Mouse (Mus musculus): ENCODE results near the gene Alg3. TPM values are rescaled to one million over a fixed set of nuclear protein-coding genes. Genes with fewer than 3 reads are reported as not detected.
A peak's percentile ranks its signal among the peaks of the same experiment; 100 is the strongest.

Gene Alg3
- total RNA-seq, 2 experiments from 2014 or later = 11.5 to 12.1 TPM

DNA sequence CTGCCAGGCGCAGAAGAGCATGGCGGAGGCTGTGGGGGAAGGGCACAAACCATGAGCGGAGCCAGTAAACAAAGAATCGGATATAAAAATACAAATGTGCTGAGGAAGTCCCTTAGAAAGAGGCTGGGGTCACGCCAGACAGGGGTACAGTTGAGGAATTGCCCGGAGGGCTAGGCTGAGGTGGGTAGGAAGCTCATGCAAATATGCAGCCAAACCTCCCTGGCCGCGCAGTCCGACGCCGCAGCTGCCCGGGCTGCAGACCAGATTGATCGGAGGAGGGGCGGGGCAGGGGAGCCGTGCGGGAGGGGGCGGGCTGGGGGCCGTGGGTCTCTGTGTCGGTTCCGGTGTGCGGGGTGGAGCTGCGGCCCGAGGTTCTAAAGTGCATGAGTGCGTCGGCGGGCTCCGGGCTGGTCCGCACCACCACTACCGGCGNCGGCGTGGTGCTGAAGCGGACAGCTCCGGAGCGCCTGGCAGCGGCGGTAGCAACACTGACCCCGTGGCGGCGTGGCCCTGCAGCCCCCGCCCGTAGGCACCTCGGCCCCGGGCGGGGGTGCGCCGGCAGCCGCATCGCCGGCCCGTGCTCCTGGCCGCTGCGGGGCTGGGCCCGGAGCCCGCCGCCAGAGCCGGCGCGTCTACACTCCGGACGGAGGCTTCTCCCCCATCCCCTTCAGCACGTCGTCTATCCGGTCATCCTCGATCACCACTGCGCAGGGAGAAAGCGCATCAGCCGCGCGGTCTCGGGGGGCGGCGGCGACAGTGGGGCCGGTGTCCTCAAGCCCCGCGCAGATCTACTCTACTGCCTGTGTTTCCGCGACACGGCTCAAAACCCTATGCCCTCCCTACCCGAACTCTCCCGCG is 8.2 kb upstream of the Alg3 start:
- DNase-seq (ENCODE audit: low spot score) = no peak
- intact Hi-C loops (cut with DNase I) = loop anchor here (5.0 to 10.0 kb wide), 2 partner anchors 67 to 195 kb away; partner anchors contain the start of gene Abcc5

GRCm38 (mm10) chr16:20610501-20611356 is 806 bp downstream of the Alg3 start:
- DNase-seq (ENCODE audit: low spot score) = peak; percentile 33
- intact Hi-C loops (cut with DNase I) = loop anchor here (2.0 to 10.0 kb wide), 3 partner anchors 40 to 186 kb away; partner anchors contain the start of genes Abcc5, Dvl3 and Psmd2

- DNase-seq (ENCODE audit: low spot score) = no peak
- intact Hi-C loops (cut with DNase I) = no loop called here
Observed at GRCm38 (mm10) chr16:20604705-20605104, 6.8 kb downstream of the Alg3 start.

DNA sequence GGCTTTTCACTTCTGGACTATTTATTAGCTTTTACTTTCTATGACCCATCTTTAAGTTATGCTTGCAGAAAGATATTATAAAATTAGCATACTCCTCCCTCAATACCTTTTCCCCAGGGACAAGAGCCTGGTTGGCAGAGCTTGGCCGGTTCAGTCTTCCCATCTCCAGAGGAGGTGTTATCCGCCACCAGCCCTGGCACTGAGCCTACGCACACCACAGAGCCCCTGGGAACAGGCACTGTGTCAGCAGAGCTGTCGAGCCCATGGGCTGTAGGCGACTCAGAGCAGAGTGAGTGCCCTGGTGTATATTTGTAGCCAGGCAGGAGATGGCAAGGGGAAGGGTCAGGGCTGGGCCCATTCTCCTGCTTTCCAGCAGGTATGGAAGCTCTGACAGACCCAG is 11.0 kb downstream of the Alg3 start:
- DNase-seq (ENCODE audit: low spot score) = no peak
- intact Hi-C loops (cut with DNase I) = no loop called here

DNA sequence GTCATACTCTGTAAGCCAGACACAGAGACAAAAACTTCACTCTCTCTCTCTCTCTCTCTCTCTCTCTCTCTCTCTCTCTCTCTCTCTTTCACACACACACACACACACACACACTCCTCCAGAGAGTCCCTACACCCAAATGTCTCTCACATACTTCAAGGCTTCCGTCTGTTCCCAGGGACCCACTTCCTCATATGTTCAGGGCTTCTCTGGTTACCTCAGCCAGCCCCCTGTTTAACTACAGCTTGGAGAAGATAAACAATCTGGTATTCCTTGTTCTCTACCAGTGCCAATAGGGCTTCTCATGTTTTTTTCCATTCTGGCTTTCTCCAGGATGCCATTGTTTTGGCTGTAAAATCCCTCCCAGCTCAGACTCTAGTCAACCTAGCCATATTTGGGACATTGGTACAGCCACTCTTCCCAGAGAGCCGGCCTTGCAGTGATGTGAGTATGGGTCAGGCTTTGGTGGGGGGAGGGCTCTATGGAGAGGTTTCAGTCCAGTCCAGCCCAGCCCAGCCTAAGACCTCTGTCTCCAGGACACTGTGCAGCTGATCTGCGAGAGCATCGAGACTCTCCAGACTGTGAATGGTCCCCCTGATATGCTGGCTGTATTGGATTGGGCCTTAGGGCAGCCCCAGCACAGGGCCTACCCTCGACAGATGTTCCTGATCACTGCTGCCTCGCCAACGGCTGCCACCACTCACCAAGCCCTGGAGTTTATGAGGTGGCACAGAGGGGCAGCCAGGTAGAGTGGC is 14.7 kb downstream of the Alg3 start:
- intact Hi-C loops (cut with DNase I) = no loop called here

DNA sequence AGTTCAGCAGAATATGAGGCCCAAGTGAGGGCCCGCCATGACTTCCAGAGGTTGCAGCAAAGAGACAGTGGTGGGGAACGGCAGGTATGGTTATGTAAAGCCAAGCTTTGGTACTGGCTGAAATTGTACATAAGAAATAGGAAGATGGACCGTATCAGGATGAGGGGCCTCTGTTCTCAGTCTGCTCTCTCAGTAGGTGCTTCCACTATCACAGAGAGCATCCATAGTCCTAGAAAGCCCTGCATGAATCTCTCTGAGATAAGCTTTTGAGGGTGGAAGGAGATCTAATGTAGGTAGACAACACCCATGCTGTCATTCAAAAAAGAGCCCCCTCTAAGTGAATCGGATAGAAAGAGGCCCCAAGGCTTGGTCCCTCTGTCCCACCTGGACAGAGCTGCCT is 15.8 kb downstream of the Alg3 start:
- intact Hi-C loops (cut with DNase I) = no loop called here
- DNase-seq (ENCODE audit: low spot score) = no peak

More for the DNA sequence above, 14.7 kb downstream of the Alg3 start:
- DNase-seq (ENCODE audit: low spot score) = no peak

DNA sequence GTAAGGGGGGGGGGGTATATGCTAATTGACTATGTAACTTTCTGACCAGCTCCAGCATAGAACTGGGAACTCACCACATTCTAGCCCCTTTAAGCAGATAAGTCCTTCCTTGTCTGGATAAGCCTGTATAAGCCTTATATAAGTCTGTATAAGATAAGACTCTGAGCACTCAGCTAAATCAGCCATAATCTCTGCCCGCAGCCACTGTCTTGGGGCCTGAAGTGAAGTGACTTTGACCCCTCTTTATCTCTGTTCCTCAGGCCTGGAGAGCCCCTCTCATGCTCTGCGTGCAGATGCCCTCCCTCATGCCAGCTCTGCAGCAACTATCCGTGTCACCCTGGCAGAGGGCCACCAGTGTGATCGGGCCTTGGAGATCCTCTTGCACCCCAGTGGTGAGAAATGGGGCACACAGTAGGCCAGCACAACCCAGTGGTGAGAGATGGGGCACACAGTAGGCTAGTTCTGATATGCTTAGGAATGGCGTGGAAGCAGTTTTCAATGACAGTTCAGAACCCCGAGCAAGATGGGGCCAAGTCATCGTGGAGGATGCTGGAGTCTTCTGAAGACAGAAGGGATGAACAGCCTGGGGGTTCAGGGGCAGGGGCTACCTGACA is 16.4 kb downstream of the Alg3 start:
- intact Hi-C loops (cut with DNase I) = no loop called here
- DNase-seq (ENCODE audit: low spot score) = no peak

DNA sequence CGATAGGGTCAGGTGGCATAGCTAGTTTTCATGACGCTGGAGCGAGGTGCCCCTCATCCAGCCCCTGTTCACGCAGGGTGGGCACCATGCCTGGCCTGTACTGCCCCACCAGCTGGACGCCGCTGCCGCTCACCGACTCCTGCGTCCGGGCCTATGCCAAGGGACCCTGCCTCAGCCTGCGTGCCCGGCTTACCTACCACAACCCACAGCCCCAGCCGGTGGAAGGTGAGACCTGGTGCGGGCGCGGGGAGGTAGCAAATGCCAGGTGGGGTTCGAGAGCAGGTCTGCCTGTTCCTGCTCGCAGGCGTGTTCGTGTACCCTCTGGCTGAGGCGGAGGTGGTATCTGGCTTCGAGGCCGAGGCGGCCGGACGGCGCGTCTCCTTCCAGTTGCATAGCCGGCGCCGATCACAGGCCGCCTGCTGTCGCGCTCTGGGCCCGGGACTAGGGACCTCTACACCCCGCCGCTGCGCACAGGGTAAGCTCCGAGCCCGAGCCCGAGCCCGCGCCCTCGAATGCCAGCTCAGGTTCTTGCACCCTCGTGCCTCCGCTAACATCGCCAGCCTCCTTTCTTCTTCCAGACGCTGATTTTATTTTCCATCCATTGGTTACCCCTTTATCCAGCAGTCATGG is 20.3 kb downstream of the Alg3 start:
- intact Hi-C loops (cut with DNase I) = no loop called here
- no peak for DNase-seq (ENCODE audit: low spot score)

GRCm38 (mm10) chr16:20590680-20591038 is 20.9 kb downstream of the Alg3 start:
- intact Hi-C loops (cut with DNase I) = no loop called here

DNA sequence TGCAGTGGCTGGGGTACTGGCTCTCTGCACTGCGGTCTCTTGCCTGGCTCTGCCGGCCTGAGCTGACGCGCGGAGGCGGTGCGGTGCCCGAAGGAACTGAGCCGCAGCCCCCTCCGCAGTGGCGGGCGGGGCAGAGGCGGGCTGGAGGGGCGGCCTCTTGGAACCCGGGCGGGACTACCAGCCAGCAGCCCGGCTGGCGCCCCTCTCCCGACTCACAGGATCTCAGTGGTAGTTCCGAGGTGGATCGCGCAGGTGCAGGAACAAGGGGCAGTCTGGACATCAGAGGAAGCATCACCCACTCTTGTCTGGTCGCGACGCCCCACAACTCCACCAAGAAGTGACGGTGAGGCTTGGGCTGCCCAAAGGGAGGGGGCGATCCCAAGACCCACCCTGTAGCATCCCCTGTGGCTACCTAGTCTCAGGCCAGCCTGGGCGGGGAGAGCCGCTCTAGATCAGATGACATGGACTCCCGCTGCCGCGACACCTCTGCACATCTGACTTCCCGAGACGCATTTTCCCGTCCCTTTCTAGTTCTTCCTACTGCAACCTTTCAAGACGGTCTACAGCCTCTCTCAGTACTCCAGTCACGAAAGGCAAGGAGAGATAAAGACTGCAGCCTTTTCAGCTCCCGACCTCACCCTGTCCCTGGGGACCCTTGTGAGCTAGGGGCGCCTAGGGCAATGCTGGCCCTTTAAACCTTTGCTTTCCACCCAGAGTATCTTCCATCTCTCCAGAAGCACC is 21.4 kb downstream of the Alg3 start:
- intact Hi-C loops (cut with DNase I) = no loop called here
- DNase-seq (ENCODE audit: low spot score) = no peak

More at GRCm38 (mm10) chr16:20590680-20591038, 20.9 kb downstream of the Alg3 start:
- no peak for DNase-seq (ENCODE audit: low spot score)

DNA sequence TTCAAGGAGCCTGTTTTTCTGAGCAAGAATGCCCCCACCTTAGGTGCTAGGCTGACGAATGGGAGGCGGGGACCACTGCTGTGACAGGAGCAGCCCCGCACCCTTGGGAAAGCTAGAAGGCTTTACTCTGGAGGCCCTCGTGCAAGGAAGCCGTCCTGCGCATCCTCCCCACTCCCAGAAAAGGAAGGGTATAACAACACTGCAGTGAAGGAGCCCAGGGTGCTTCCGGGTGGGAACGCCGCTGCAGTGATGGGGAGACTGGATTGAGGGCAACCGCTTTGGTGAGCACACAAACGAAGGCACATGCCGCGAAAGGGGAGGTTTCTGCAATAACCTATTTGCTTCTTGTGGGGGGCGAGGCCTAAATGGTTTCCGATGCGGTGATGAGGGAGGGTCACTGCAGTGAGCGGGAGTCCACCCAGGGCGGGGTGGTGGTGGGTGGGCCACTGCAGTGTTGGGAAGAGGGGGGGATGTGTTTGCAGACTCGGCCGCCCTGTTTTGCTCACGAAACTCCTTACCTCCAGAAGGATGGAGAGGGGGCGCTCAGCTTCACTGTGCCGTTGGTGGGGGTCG is 22.1 kb downstream of the Alg3 start, which contains the start of gene Vwa5b2:
Gene Vwa5b2, plus strand, starts transcription at position 106 of the 573 bp plus-strand sequence.
- DNase-seq (ENCODE audit: low spot score) = no peak
- intact Hi-C loops (cut with DNase I) = no loop called here

- intact Hi-C loops (cut with DNase I) = loop anchor here (2.0 kb wide), 1 partner anchor 16 kb away; no protein-coding TSS in a partner anchor
- DNase-seq (ENCODE audit: low spot score) = no peak
Observed at GRCm38 (mm10) chr16:20565075-20565474, 46.5 kb downstream of the Alg3 start.

DNA sequence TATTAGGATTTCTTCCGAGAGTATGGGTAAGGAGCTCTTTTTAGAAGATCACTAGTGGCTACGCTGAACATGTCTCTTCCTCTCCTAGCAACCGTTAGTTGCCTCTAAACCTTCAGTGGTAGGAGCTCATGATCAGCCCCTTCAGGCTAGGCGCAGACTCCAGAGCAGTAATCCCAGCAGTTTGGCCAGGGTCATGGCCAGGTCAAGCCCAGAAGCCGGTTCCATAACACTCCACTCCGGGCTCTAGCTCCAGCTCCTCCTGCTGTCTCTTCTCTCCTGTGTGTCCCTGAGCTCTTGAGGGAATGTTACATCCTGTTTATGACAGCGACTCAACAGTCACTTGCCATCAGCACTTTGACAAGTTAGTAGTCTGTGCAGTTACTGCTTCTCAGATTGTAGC is 54.2 kb downstream of the Alg3 start:
- intact Hi-C loops (cut with DNase I) = no loop called here
- DNase-seq (ENCODE audit: low spot score) = no peak

Small RNA genes within 50 kb of the gene (microRNA-seq; reads per million reads assigned to microRNA genes)
- 1.1 reads per million for gene Mir1224

Other genes with a start within 250 kb of the Alg3 start
- 10 to 100 TPM; 30.6 to 34.8 TPM for gene Abcc5, start 185.3 kb downstream of the Alg3 start, total RNA-seq (2021)
- 10 to 100 TPM; 52.4 to 59.1 TPM for gene Eif2b5, start 112.9 kb downstream of the Alg3 start, total RNA-seq (2021)
- gene Dvl3, start 94.8 kb downstream of the Alg3 start, total RNA-seq (2021) = 10 to 100 TPM; 44.9 to 46.8 TPM
- gene Ap2m1, start 76.3 kb downstream of the Alg3 start, total RNA-seq (2021) = 100 to 1,000 TPM; 201 to 215 TPM
- gene Abcf3, start 63.2 kb downstream of the Alg3 start, total RNA-seq (2021) = 10 to 100 TPM; 64.9 to 69.4 TPM
- gene Vwa5b2, start 22.3 kb downstream of the Alg3 start, total RNA-seq (2021) = under 1 TPM; 0.20 to 0.23 TPM
- gene Eef1akmt4, start 142 bp downstream of the Alg3 start, total RNA-seq (2021) = 1 to 10 TPM; 5.6 to 6.4 TPM
- under 1 TPM in 1 of 2 experiments, not detected in 1; 0.16 TPM for gene Gm49333, start 125 bp downstream of the Alg3 start, total RNA-seq (2021)
- gene Camk2n2, start 9.6 kb upstream of the Alg3 start, total RNA-seq (2021) = under 1 TPM; 0.65 to 0.73 TPM
- gene Ece2, start 18.1 kb upstream of the Alg3 start, total RNA-seq (2021) = under 1 TPM; 0.56 to 0.57 TPM
- 100 to 1,000 TPM; 190 to 201 TPM for gene Psmd2, start 39.9 kb upstream of the Alg3 start, total RNA-seq (2021)
- gene Eif4g1, start 56.6 kb upstream of the Alg3 start, total RNA-seq (2021) = 100 to 1,000 TPM; 388 to 397 TPM
- 10 to 100 TPM; 28.3 to 31.4 TPM for gene Fam131a, start 81.5 kb upstream of the Alg3 start, total RNA-seq (2021)
- 10 to 100 TPM in 1 of 2 experiments, 1 to 10 TPM in 1; 9.0 to 10.5 TPM for gene Polr2h, start 105.9 kb upstream of the Alg3 start, total RNA-seq (2021)
- 1 to 10 TPM; 1.5 to 2.1 TPM for gene Clcn2, start 106.0 kb upstream of the Alg3 start, total RNA-seq (2021)
- gene Chrd, start 121.4 kb upstream of the Alg3 start, total RNA-seq (2021) = 1 to 10 TPM; 2.0 to 2.7 TPM
- gene Thpo, start 122.8 kb upstream of the Alg3 start, total RNA-seq (2021) = under 1 TPM in 1 of 2 experiments, not detected in 1; 0.50 TPM

All from heart, postnatal 25 days (tissue).